Mouse (Mus musculus) lung, postnatal 0 days (tissue): ENCODE measurements around the gene Ces2c. TPM values are rescaled to one million over a fixed set of nuclear protein-coding genes. Genes with fewer than 3 reads are reported as not detected.

Source experiments
- ATAC-seq: fragments of 200-750 bp; cut with Nextera tagmentation; 2 replicates; pipeline ENCODE4 v1.8.0; 2017; ENCODE audit warnings: moderate library complexity
- DNase-seq: peaks from one replicate; pipeline ENCODE4 v3.0.0-alpha.2; 2016; ENCODE audit warnings: low spot score
- H3K27ac ChIP-seq: fragments of 300-500 bp; sonication (generic); 2 replicates; pipeline ENCODE4 v1.5.1; 2014; ENCODE audit warnings: antibody characterized with exemption, mild to moderate bottlenecking, low read length, mixed read lengths
- H3K27me3 ChIP-seq: fragments of 300-500 bp; sonication (generic); replicated peaks from 2 replicates; pipeline ENCODE4 v1.6.1; 2014; ENCODE audit warnings: low read length, mixed read lengths; ENCODE audit not compliant: insufficient read depth
- H3K36me3 ChIP-seq: fragments of 300-500 bp; sonication (generic); 2 replicates; pipeline ENCODE4 v1.6.1; 2014; ENCODE audit warnings: low read length, mixed read lengths; ENCODE audit not compliant: insufficient read depth
- H3K4me1 ChIP-seq: fragments of 300-500 bp; sonication (generic); 2 replicates; pipeline ENCODE4 v1.6.1; 2014; ENCODE audit warnings: antibody characterized with exemption, low read depth, low read length, mixed read lengths; ENCODE audit not compliant: insufficient read depth
- H3K4me2 ChIP-seq: fragments of 300-500 bp; sonication (generic); replicated peaks from 2 replicates; pipeline ENCODE4 v1.6.1; 2014; ENCODE audit warnings: low read depth, mild to moderate bottlenecking, low read length, moderate library complexity, mixed read lengths
- H3K4me3 ChIP-seq: fragments of 300-500 bp; sonication (generic); 2 replicates; pipeline ENCODE4 v1.5.1; 2014; ENCODE audit warnings: low read depth, low read length
- H3K9ac ChIP-seq: fragments of 300-500 bp; sonication (generic); replicated peaks from 2 replicates; pipeline ENCODE4 v1.6.1; 2014; ENCODE audit warnings: low read depth, mild to moderate bottlenecking
- H3K9me3 ChIP-seq: fragments of 300-500 bp; sonication (generic); 2 replicates; pipeline ENCODE4 v1.6.1; 2016; ENCODE audit warnings: low read length, mixed read lengths
- CTCF ChIP-seq: IDR thresholded peaks from 2 replicates; pipeline ENCODE4 v1.5.1; 2016; ENCODE audit warnings: antibody characterized with exemption, mild to moderate bottlenecking
- EP300 ChIP-seq: IDR thresholded peaks from 2 replicates; pipeline ENCODE4 v1.6.1; 2016; ENCODE audit warnings: antibody characterized with exemption, mild to moderate bottlenecking, control low read depth
- WGBS: fragments of 180-500 bp; shearing (Covaris S2); extraction: QIAGEN DNeasy Blood & Tissue Kit; methylation state at CpG from one replicate; pipeline ENCODE4 v1.1.7; 2014; 5-methylcytosine and 5-hydroxymethylcytosine counted together
- polyA plus RNA-seq: library from polyadenylated mRNA; unstranded; fragments of >200 nt; fragmentation: Nextera tagmentation; extraction: Ambion mirVana; gene quantifications from 2 replicates; pipeline ENCODE4 v1.2.1, GENCODE M21; 2015

Ces2c gene
- not detected in 2 replicates for polyA plus RNA-seq

DNA sequence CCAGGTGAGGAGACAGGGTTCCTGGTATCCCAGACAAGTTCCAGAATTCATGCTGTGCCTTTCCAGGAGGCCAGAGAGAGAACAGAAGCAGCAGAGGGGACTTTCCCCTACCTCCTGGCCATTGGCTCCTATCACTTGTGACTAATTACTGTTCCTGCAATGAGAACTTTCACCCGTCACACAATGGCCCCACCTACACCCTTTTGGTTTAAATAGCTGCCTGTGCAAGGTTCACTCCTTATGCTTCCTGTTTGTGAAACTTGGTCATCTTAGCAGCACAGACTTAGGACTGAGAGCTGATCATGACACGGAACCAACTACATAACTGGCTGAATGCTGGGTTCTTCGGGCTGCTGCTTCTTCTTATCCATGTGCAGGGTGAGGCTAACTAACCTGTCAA lies at the start of gene Ces2c:
TSS of gene Ces2c (plus strand) at position 238 of the 400 bp plus-strand sequence.
- H3K4me2 ChIP-seq, result no peak within 1 kb of the TSS
- TF ChIP-seq EP300 (no peak), CTCF (no peak)
- H3K36me3 ChIP-seq, result no peaks in the 10 kb centered on the region
- H3K4me3 ChIP-seq, result no peak within 1 kb of the TSS
- 76% methylated on average over 3 of the region's 3 CpGs for WGBS
- no peaks in the 10 kb centered on the region for H3K9me3 ChIP-seq
- no peaks in the 10 kb centered on the region for H3K27me3 ChIP-seq
- H3K27ac ChIP-seq, result no peak within 1 kb of the TSS
- no peaks in the 10 kb centered on the region for H3K4me1 ChIP-seq
- DNase-seq (no peak), ATAC-seq (no peak)
- no peak within 1 kb of the TSS for H3K9ac ChIP-seq

DNA sequence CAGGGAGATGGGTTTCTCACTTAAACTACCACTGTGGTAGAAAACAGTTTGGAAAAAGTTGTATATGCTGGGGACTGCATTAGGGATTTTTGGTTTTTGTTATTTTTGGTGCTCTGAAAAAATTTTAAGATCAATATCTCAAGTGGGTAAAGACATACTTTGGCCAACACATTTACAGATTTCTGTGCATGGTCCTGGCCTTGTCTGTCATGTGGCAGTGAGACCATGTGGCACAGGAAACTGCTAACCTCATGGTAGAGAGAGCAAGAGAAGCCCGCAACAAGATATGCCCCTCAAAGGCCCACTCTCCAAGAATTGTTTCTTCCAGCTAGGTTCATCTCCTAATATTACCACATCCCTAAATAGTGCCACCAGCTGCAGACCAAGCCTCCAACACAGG lies 47.5 kb upstream of the Ces2c start:
- WGBS, result 76% methylated on average over 1 of the region's 1 CpGs
- no peaks in the 10 kb centered on the region for H3K27me3 ChIP-seq
- H3K9me3 ChIP-seq, result no peaks in the 10 kb centered on the region
- DNase-seq (no peak), ATAC-seq (no peak)
- no peaks in the 10 kb centered on the region for H3K36me3 ChIP-seq
- no peak for TF ChIP-seq EP300
- H3K4me3 ChIP-seq, result no peak overlapping the region
- H3K4me1 ChIP-seq, result no peaks in the 10 kb centered on the region
- no peak overlapping the region for H3K27ac ChIP-seq
- H3K4me2 ChIP-seq, result no peak overlapping the region
- no peak overlapping the region for H3K9ac ChIP-seq

DNA sequence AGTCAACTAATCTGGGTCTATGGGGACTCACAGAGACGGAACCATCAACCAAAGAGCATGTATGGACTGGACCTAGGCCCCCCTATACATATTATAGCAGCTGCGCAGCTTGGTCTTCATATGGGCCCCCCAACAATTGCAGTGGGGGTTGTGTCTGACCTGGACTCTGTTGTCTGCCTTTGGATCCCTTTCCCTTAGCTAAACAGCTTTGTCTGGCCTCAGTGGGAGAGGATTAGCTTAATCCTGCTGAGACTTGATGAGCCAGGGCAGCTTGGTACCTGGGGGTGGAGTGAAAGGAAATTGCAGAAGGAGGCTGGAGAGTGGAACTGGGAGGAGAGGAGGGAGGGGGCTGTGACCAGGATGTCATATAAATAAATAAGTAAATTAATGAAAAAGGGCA lies 40.7 kb upstream of the Ces2c start:
- WGBS, result 35% methylated on average over 2 of the region's 2 CpGs
- Histone ChIP-seq H3K36me3 (no peaks in the 10 kb centered on the region), H3K4me3 (no peak overlapping the region), H3K4me1 (no peaks in the 10 kb centered on the region), H3K9ac (no peak overlapping the region), H3K27ac (no peak overlapping the region), H3K9me3 (no peaks in the 10 kb centered on the region), H3K4me2 (no peak overlapping the region), H3K27me3 (no peaks in the 10 kb centered on the region)
- ATAC-seq, result no peak
- no peak for TF ChIP-seq CTCF
- no peak for TF ChIP-seq EP300
- DNase-seq, result no peak

DNA sequence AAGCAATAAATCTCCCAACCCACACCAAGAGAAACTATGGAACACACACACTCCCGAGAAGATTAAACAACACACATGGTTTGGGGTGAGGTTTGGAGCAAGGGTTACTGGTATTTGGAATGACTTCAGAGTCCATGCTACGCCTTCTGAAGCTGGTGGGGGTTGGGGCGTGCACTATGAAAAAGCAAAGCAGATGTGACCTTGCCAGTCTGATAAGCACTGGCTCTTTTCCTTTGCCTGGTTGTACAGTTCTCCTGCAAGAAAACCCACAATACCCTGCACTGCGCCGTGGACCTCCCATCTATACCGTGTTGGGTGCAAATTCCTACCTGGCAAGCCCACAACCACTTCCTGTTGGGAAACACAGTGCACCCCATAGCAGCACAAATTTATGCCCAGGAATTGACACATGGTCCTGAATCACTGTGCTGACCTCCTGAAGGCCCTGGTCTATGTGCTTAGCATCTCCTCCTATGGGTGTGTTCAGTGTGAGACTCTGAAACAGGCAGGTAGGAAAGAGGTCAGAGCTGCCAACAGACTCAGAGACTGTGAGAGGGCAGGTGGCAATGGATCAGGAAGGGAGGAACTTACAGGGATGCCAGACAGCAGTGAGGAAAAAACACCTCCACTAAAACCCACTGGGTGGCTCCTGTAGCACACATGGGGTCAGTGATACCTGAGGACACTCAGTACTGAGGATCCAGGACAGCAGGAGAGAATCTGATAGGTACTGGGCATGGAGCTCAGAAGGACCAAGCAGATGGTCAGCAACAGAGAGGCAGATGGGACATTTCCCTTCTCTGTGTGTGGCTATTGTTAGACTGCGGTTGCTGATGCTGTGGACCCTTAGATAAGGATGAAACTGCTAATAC lies 38.1 kb upstream of the Ces2c start:
- Histone ChIP-seq H3K4me1 (no peaks in the 10 kb centered on the region), H3K4me2 (no peak overlapping the region), H3K27ac (no peak overlapping the region), H3K36me3 (no peaks in the 10 kb centered on the region), H3K9me3 (no peaks in the 10 kb centered on the region), H3K27me3 (no peaks in the 10 kb centered on the region), H3K4me3 (no peak overlapping the region), H3K9ac (no peak overlapping the region)
- DNase-seq (no peak), ATAC-seq (no peak)
- WGBS, result 77% methylated on average over 7 of the region's 7 CpGs
- TF ChIP-seq EP300 (no peak), CTCF (no peak)

DNA sequence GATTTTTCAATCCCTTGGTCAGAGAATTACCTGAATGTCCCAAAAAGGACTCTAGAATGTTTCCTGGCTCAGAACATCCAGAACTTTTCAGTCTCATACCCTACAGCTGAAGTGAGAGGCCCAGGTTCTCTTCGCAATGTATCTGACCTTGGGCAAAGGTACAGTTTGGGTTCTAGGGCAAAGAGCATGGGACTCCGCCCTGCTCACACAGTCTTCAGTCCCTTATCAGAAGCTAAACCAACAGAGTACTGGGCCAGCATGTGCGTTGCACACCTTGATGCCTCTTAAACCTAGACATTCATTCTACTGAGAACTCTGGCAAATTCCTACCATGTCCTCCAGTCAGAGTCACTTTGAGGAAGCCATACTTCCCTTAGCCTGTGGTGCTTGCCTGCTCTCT lies 37.4 kb upstream of the Ces2c start:
- WGBS, result 79% methylated on average over 3 of the region's 3 CpGs
- H3K4me3 ChIP-seq, result no peak overlapping the region
- no peaks in the 10 kb centered on the region for H3K4me1 ChIP-seq
- no peaks in the 10 kb centered on the region for H3K27me3 ChIP-seq
- no peak overlapping the region for H3K4me2 ChIP-seq
- H3K27ac ChIP-seq, result no peak overlapping the region
- no peak for ATAC-seq
- no peak for TF ChIP-seq CTCF
- no peak for TF ChIP-seq EP300
- no peaks in the 10 kb centered on the region for H3K36me3 ChIP-seq
- no peak overlapping the region for H3K9ac ChIP-seq
- H3K9me3 ChIP-seq, result no peaks in the 10 kb centered on the region
- no peak for DNase-seq

DNA sequence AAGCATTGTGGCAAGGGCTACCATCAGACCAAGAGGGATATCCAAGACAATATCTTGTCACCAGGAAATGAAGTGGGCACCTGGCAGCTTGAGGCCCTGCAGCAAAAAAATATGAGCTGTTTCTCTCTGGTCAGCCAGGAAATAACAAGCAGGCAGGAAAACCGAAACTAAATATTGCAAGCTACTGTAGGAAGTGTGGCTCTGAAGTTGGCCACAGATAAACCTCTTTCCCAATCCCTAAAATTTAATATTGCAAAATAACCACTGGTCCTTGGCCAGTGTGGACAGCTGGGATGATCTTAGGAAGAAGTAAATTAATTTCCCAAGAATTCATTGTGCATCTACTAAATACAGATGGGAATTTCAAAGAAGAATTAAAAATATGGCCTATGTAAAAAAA lies 20.0 kb upstream of the Ces2c start:
- Histone ChIP-seq H3K36me3 (no peaks in the 10 kb centered on the region), H3K9ac (no peak overlapping the region), H3K4me1 (no peaks in the 10 kb centered on the region), H3K27me3 (no peaks in the 10 kb centered on the region), H3K9me3 (no peaks in the 10 kb centered on the region), H3K27ac (no peak overlapping the region), H3K4me2 (no peak overlapping the region), H3K4me3 (no peak overlapping the region)
- DNase-seq, result no peak
- 35% methylated on average over 1 of the region's 1 CpGs for WGBS
- ATAC-seq, result no peak
- TF ChIP-seq EP300 (no peak), CTCF (no peak)
